Mouse (Mus musculus) E14TG2a.4 (cell line): Measurements from ENCODE around the gene Dnttip1.

Source experiments
- CTCF ChIP-seq: conservative IDR thresholded peaks from 2 replicates; pipeline ENCODE4 v1.5.1; 2014; ENCODE audit warnings: low read length
- NANOG ChIP-seq: IDR thresholded peaks from 2 replicates; pipeline ENCODE4 v1.6.1; 2014; ENCODE audit warnings: borderline replicate concordance, low read length, mixed read lengths
- POU5F1 ChIP-seq: IDR thresholded peaks from 2 replicates; pipeline ENCODE4 v1.6.1; 2014; ENCODE audit warnings: low read length, borderline replicate concordance

GRCm38 (mm10) chr2:164806614-164807013 is 60.8 kb downstream of the Dnttip1 start:
- TF ChIP-seq CTCF (no peak), NANOG (no peak), POU5F1 (no peak)
